Mouse (Mus musculus): Measurements from ENCODE around the gene Sv2b. TPM values are rescaled to one million over a fixed set of nuclear protein-coding genes. Genes with fewer than 3 reads are reported as not detected.
A peak's percentile ranks its signal among the peaks of the same experiment; 100 is the strongest.

Gene Sv2b
- polyA plus RNA-seq, 1 experiment from 2014 or later = 0.05 TPM

GRCm38 (mm10) chr7:75314873-75315272 is 5.8 kb upstream of the Sv2b start:
- Histone ChIP-seq H3K4me2 (no peak overlapping the region), H3K4me3 (no peak overlapping the region), H3K9ac (no peak overlapping the region), H3K9me3 (replicated peaks) (no peaks in the 10 kb centered on the region), H3K27ac (no peak overlapping the region), H3K27me3 (replicated peaks) (peaks cover 8% of the 10 kb centered on the region), H3K4me1 (no peaks in the 10 kb centered on the region), H3K36me3 (no peaks in the 10 kb centered on the region)
- WGBS (ENCODE audit: insufficient replicate concordance) = 61% methylated on average over 5 of the region's 5 CpGs
- ATAC-seq = no peak

- Histone ChIP-seq H3K36me3 (no peaks in the 10 kb centered on the region), H3K27me3 (replicated peaks) (peaks cover 48% of the 10 kb centered on the region), H3K4me3 (no peak overlapping the region), H3K4me1 (no peaks in the 10 kb centered on the region), H3K4me2 (no peak overlapping the region), H3K9ac (no peak overlapping the region), H3K9me3 (replicated peaks) (no peaks in the 10 kb centered on the region), H3K27ac (no peak overlapping the region)
- WGBS (ENCODE audit: insufficient replicate concordance) = 73% methylated on average over 8 of the region's 8 CpGs
- ATAC-seq = no peak
Observed at GRCm38 (mm10) chr7:75309570-75309969, 508 bp upstream of the Sv2b start.

DNA sequence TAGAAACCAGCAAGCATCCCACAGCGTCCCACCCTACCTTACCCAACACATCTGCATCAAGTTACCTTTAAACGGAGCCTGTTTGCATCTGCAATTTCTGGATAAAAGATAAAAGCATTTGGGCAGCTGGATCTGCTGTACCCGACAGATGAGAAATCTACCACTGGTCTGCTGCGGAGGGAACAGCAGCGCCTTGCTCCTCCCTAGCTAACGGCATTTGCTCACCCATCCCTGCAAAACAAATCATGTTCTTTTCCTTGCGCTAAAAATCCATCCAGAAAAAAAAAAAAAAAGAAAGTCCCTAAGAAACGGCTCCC is 964 bp downstream of the Sv2b start:
- Histone ChIP-seq H3K27me3 (replicated peaks) (peaks cover 48% of the 10 kb centered on the region), H3K4me3 (no peak overlapping the region), H3K27ac (no peak overlapping the region), H3K9me3 (replicated peaks) (no peaks in the 10 kb centered on the region), H3K4me2 (peak overlapping the region; percentile 52), H3K36me3 (no peaks in the 10 kb centered on the region), H3K4me1 (no peaks in the 10 kb centered on the region), H3K9ac (no peak overlapping the region)
- no peak for ATAC-seq
- 10% methylated on average over 8 of the region's 8 CpGs for WGBS (ENCODE audit: insufficient replicate concordance)

DNA sequence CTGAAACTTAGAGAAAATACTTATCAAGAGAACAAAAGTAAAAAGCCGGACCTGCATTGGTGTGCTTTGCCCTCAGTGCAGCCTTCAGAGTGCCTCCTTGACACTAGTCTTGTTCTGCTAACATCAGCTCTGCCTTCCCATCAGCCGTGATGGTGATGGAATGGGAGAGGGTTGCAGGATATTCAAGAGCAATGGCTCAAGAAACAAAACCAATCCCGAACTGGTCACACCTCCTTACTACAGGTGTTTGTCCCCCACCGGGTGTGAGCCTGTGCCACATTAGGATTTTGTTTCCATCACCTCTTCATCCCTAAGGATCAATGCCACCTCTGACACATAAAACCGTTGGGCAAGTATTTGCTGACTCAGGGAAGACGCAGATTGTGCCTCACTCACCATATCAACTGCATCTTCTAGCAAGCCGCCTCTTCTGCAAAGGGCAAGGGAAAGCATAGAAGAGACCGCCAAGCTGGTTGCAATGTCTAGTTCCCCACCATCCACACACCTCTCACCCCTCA is 1.4 kb downstream of the Sv2b start:
- WGBS (ENCODE audit: insufficient replicate concordance) = 44% methylated on average over 8 of the region's 8 CpGs
- H3K4me3 ChIP-seq = no peak overlapping the region

GRCm38 (mm10) chr7:75305901-75306465 is 3.1 kb downstream of the Sv2b start:
- WGBS (ENCODE audit: insufficient replicate concordance) = 72% methylated on average over 9 of the region's 9 CpGs
- H3K27me3 ChIP-seq (replicated peaks) = peaks cover 48% of the 10 kb centered on the region

More for the DNA sequence above, 1.4 kb downstream of the Sv2b start:
- no peak for ATAC-seq
- Histone ChIP-seq H3K27ac (no peak overlapping the region), H3K9me3 (replicated peaks) (no peaks in the 10 kb centered on the region), H3K36me3 (no peaks in the 10 kb centered on the region), H3K4me2 (no peak overlapping the region), H3K27me3 (replicated peaks) (peaks cover 48% of the 10 kb centered on the region), H3K9ac (no peak overlapping the region), H3K4me1 (no peaks in the 10 kb centered on the region)

GRCm38 (mm10) chr7:75302523-75303215 is 6.4 kb downstream of the Sv2b start:
- 60% methylated on average over 6 of the region's 6 CpGs for WGBS (ENCODE audit: insufficient replicate concordance)
- Histone ChIP-seq H3K27ac (no peak overlapping the region), H3K9me3 (replicated peaks) (no peaks in the 10 kb centered on the region), H3K36me3 (no peaks in the 10 kb centered on the region), H3K27me3 (replicated peaks) (peaks cover 18% of the 10 kb centered on the region), H3K4me1 (no peaks in the 10 kb centered on the region), H3K4me3 (no peak overlapping the region), H3K9ac (no peak overlapping the region), H3K4me2 (no peak overlapping the region)
- no peak for ATAC-seq

More at GRCm38 (mm10) chr7:75305901-75306465, 3.1 kb downstream of the Sv2b start:
- H3K4me1 ChIP-seq = no peaks in the 10 kb centered on the region
- no peak overlapping the region for H3K4me3 ChIP-seq
- no peak for ATAC-seq
- no peak overlapping the region for H3K9ac ChIP-seq
- H3K36me3 ChIP-seq = no peaks in the 10 kb centered on the region
- no peaks in the 10 kb centered on the region for H3K9me3 ChIP-seq (replicated peaks)
- H3K27ac ChIP-seq = no peak overlapping the region
- no peak overlapping the region for H3K4me2 ChIP-seq

DNA sequence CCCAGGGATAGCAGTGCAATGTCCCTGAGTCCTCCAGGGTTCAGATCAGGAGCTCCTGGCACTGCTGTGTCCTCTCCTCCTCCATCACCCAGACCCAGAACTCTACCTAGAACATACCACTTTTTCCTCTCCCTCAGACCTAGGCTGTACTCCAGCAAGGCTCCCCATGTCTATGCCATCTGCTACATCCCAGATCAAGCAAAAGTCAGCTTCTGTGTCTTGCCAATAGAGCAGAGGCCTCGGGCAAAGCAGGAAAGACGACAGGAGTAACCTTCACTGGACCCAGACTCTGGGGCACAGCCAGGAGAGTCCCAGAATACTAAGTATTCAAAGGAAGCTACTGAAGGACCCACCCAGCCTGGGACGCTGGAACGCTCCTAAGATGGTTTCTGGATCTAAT is 9.8 kb downstream of the Sv2b start:
- no peaks in the 10 kb centered on the region for H3K9me3 ChIP-seq (replicated peaks)
- H3K27ac ChIP-seq = no peak overlapping the region
- no peak overlapping the region for H3K4me2 ChIP-seq
- no peaks in the 10 kb centered on the region for H3K4me1 ChIP-seq
- no peak overlapping the region for H3K4me3 ChIP-seq
- no peaks in the 10 kb centered on the region for H3K36me3 ChIP-seq
- 69% methylated on average over 4 of the region's 4 CpGs for WGBS (ENCODE audit: insufficient replicate concordance)
- no peaks in the 10 kb centered on the region for H3K27me3 ChIP-seq (replicated peaks)
- no peak for ATAC-seq
- no peak overlapping the region for H3K9ac ChIP-seq

DNA sequence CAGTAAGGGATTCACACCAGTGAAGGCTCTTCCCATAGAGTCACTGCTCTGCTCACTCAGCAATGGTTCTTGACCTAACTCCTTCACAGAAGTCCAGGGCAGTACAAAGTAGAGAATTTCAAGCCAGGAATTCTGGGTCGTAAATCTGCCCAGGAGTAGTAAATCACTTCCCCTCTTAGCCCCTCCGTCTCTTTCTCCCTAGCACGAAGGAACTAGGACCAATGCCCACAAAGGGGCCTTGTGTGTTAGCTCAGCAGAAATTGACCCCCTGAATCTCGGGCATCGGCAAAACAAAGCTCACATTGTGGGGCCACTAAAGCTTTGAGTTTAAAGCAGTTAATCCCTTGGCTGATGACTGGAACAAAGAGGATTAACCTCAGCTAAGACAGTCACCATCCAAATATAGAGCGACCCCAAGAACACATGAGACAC is 12.4 kb downstream of the Sv2b start:
- H3K9ac ChIP-seq = no peak overlapping the region
- WGBS (ENCODE audit: insufficient replicate concordance) = 40% methylated on average over 6 of the region's 6 CpGs

DNA sequence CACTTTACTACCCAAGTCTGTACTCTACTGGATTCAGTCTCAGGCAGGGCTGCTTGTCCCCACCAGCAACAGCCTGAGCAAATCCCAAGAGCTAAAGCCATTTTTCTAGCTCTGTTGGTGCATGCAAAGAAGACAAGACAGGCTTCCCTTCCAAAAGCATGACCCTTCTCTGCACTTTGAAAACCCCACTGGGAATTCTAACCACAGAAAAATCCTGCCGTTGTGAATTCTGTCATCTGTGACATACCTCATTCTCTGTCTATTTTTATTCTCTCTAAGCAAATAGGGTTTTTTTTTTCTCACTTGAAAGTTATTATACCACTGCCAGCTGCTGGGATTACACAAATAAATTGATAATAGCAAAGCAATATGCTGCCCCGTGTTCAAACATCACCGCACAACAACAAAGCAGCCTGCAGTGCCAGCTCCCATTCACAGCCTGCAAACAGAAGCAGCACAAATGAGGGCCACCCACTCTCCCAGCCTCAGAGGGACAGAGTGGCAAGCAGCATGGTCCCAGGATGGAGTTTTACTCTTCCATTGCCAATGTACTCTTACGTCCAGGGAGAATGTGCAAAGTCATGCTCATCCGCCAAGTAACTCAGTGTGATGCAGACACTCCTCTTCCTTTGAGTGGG is 13.7 kb downstream of the Sv2b start:
- no peak overlapping the region for H3K4me3 ChIP-seq
- ATAC-seq = no peak
- H3K27me3 ChIP-seq (replicated peaks) = no peaks in the 10 kb centered on the region
- no peaks in the 10 kb centered on the region for H3K9me3 ChIP-seq (replicated peaks)
- no peak overlapping the region for H3K27ac ChIP-seq
- WGBS (ENCODE audit: insufficient replicate concordance) = 74% methylated on average over 5 of the region's 5 CpGs
- H3K9ac ChIP-seq = no peak overlapping the region
- H3K4me2 ChIP-seq = no peak overlapping the region
- no peaks in the 10 kb centered on the region for H3K36me3 ChIP-seq
- H3K4me1 ChIP-seq = no peaks in the 10 kb centered on the region

More for the DNA sequence above, 12.4 kb downstream of the Sv2b start:
- H3K4me3 ChIP-seq = no peak overlapping the region
- H3K4me1 ChIP-seq = no peaks in the 10 kb centered on the region
- no peak overlapping the region for H3K4me2 ChIP-seq
- H3K9me3 ChIP-seq (replicated peaks) = no peaks in the 10 kb centered on the region
- H3K36me3 ChIP-seq = no peaks in the 10 kb centered on the region
- ATAC-seq = no peak
- H3K27me3 ChIP-seq (replicated peaks) = no peaks in the 10 kb centered on the region
- no peak overlapping the region for H3K27ac ChIP-seq

- no peaks in the 10 kb centered on the region for H3K4me1 ChIP-seq
- H3K36me3 ChIP-seq = no peaks in the 10 kb centered on the region
- no peaks in the 10 kb centered on the region for H3K27me3 ChIP-seq (replicated peaks)
- ATAC-seq = no peak
- no peaks in the 10 kb centered on the region for H3K9me3 ChIP-seq (replicated peaks)
- H3K4me2 ChIP-seq = no peak overlapping the region
- 57% methylated on average over 3 of the region's 3 CpGs for WGBS (ENCODE audit: insufficient replicate concordance)
- H3K9ac ChIP-seq = no peak overlapping the region
- H3K4me3 ChIP-seq = no peak overlapping the region
- H3K27ac ChIP-seq = no peak overlapping the region
Observed at GRCm38 (mm10) chr7:75292246-75292645, 16.8 kb downstream of the Sv2b start.

GRCm38 (mm10) chr7:75290554-75290953 is 18.5 kb downstream of the Sv2b start:
- Histone ChIP-seq H3K9me3 (replicated peaks) (no peaks in the 10 kb centered on the region), H3K4me1 (no peaks in the 10 kb centered on the region), H3K27ac (no peak overlapping the region), H3K9ac (no peak overlapping the region), H3K27me3 (replicated peaks) (no peaks in the 10 kb centered on the region), H3K4me3 (no peak overlapping the region), H3K36me3 (no peaks in the 10 kb centered on the region), H3K4me2 (no peak overlapping the region)
- ATAC-seq = no peak
- WGBS (ENCODE audit: insufficient replicate concordance) = 44% methylated on average over 2 of the region's 2 CpGs

- ATAC-seq = no peak
- H3K4me1 ChIP-seq = no peaks in the 10 kb centered on the region
- H3K4me3 ChIP-seq = no peak overlapping the region
- H3K27ac ChIP-seq = no peak overlapping the region
- H3K36me3 ChIP-seq = no peaks in the 10 kb centered on the region
- H3K9ac ChIP-seq = no peak overlapping the region
- H3K27me3 ChIP-seq (replicated peaks) = no peaks in the 10 kb centered on the region
- no peaks in the 10 kb centered on the region for H3K9me3 ChIP-seq (replicated peaks)
- no peak overlapping the region for H3K4me2 ChIP-seq
- WGBS (ENCODE audit: insufficient replicate concordance) = 71% methylated on average over 6 of the region's 6 CpGs
Observed at GRCm38 (mm10) chr7:75287237-75287636, 21.8 kb downstream of the Sv2b start.

All from liver, embryonic 12.5 days (tissue).